Mouse (Mus musculus): ENCODE measurements around the gene Gm20388.
"Not testable (repeated sequence)": the region's sequence is repeated elsewhere in the genome, so short reads cannot be mapped to it uniquely, and the experiment has no call there.

The Gm20388 gene

DNA sequence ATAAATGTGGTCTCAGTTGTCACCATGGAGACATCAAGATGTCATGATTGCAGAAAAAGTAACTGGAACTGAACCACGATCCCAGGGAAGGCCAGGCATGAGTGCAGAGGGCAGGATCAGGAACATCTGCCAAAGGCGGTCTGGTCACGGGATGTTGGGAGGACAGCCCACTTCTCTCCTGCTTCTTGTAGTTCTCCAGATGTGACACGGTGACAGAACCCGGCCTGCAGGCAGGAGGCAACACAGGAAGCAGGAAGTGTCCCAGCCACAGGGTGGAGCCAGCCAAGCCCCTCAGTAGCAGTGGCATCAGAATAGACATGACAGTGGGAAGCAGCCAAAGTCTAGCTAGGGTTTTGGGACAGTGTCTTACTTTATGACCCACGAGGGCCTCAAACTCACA, 1724.9 kb downstream of the Gm20388 start:
- DNase-seq (ENCODE audit: extremely low spot score), result no peak

DNA sequence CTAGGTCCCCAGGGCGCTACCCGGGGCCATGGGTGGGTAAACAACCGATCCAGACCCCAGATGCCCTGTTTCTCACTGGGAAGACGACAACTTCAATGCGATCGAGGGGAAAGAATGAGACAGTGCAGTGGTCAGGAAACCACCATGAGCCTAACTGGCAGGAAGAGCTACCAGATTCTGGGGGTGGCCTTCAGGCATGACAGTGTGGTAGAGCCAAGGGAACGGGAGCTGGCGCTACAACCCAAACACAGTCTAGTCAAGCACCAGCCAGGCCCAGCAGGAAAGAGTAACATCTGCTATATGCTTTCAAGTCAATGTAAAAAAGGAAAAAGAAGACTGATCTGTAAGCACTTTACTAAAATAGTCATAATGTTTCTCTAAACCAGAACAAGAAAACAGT, 1725.5 kb downstream of the Gm20388 start:
- DNase-seq (ENCODE audit: extremely low spot score), result no peak

DNA sequence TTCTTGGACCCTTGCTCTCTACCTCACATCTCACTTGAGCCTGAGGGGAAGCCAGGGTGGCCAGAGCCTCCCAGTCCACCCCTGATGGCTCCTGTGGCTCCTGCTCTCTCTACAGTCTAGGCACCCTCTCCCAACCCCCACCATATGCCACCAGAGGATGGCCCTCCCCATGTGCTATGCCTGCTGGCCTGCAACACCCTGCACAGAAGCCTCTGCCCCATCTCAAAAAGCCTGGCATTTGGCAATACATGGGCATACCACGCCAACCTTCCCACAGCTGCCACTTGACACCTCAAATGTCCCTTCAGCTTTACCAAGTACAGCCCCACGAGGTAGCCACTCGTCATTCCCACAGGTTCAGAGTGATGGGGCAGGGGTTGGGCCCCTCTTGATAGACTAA, 1732.2 kb downstream of the Gm20388 start:
- no peak for DNase-seq (ENCODE audit: extremely low spot score)

DNA sequence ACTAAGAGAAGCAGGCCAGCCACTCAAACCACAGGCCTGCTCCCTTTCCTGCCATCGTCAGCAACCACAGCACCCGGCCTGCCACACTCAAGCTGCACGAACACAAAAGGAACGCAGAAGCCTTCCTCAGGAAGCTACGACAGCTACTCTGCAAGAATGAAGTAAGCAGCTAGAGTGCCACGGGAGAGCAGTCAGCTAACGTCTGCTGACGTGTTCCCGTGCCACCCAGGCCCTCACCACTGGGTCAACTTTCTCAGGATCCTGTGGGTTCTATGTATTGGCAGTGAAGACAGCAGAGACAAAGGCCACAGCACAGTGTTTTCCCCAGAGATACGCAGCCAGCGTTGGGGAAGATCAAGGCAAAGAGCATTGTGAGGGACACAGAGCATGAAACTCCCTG, 1732.7 kb downstream of the Gm20388 start:
- no peak for DNase-seq (ENCODE audit: extremely low spot score)

DNA sequence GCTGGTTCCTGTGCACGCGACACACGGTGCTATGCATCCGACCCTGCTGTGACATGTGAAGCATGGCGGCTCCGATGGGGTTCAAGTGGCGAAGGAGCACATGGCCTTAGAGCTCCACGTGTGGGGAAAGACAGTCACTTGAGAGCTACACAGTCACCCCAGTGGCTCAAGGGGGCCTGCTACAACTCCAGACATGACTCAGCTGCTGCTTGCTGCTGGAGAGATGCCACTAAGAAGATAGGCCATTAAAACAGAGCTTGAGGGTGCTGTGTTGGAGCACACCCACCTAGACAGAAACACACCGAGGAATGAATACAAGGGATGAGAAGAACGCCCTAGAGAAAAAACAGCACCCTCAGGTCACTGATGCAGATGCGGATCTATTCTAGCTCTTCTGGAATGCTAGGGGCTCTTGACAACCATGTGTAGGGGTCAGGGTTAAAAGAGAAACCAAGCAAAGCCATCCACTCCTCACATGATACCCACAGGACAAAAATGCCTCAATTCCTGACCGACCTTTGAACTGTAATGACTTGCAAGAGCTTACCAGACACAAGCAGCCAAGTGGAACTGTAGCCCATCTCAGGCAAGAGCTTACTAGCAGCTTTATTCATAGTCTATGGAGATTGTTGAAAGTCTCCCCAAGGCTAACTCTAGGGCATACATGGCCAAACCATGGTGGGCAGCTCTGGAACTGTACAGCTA, 1737.0 kb downstream of the Gm20388 start:
- no peak for DNase-seq (ENCODE audit: extremely low spot score)

DNA sequence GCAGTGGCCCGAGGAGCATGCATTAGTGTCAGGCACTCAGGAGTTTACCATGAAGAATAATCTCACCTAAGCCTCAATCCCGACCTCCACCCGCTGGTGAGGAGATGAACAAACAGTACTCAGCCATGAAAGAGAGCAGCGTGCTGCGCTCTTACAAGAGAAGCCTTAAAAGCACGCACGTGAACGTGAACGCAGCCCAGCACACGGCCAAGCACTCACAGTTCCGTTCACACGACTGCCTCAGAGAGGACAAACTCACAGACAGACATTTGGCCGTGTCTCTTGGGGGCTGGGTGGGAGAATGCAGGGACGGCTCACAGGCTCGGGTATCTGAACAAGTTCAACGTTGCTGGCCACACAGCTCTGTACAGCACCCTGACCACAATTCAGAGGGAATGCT, 1737.8 kb downstream of the Gm20388 start:
- DNase-seq (ENCODE audit: extremely low spot score), result no peak

DNA sequence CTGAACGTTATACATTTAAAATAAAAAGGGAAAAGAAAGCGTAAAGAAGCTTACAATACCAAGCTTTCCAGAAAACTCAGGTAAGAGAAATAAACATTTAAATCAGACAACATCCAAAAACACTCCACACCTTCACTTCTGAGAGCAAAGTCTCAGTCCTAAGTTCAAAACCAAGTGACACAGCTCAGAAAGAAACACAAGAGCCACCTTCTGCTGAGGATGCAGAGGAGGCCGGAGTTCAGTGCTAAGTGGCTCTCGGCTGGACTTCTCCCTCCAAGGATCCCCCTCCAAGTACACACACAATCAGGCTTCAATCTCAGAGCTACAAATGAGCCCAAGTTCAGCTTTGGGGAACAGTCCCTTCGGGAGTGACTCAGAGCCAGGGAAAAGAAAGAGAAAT, 1738.8 kb downstream of the Gm20388 start:
- DNase-seq (ENCODE audit: extremely low spot score), result no peak

DNA sequence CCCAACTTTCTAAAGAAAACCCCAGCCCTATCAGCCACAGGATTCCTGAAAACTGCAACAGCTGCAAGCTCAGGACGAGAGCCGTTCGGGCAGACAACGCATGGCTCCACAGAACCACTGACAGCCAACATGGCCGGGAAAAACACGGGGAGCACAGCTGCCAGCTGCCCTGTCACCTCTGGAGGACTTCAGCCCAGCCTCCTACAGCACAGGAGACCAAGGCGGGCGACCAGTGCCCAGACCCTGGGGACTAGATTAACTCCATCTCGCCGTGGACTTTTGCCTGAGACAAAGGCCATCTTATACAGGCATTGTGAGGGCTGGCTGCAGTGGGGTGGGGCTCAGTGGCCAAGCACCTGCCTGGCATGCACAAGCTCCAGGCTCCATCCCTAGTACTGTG, 1739.3 kb downstream of the Gm20388 start:
- no peak for DNase-seq (ENCODE audit: extremely low spot score)

DNA sequence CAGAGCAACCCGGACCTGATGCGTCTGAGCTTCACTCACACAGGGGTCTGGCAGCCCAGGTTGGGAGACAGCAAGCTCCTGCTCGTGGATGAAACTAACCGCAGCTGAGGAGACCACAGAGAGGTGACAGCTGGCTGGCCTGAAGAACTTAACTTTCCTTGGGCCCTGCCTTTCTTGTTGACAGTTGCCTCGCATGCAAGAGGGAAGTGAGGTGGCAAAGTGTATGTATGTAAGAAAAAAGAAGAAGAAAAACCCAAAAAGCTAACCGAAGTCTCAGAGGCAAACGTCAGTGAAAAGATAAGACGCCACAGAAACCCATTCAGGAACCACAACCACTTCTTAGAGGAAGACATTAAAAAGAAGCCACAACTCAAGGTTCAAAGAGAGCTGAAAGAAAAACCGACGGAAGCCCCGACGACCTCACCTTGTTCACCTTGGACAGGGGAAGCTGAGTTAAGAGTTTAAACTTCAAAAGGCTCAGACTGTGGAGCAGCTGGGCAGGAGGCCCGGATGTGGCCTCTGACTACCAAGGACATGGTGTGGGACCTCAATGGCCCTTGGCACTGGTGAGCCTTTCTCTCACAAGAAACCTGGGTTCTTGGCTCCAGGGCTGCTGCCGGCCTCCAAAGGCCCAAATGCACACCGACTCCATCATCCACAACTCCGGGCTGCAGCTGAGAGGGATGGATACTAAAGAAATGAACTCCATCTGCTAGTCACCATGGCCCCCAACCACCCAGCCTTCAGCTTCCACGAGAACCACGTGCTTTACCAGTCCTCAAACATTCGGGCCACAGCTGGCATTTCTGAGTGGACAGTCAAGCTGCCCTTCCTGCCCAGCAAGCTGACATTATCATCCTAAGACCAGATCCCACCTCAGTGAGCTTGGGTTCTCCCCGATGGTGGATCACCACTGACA, 1740.0 kb downstream of the Gm20388 start:
- no peak for DNase-seq (ENCODE audit: extremely low spot score)

DNA sequence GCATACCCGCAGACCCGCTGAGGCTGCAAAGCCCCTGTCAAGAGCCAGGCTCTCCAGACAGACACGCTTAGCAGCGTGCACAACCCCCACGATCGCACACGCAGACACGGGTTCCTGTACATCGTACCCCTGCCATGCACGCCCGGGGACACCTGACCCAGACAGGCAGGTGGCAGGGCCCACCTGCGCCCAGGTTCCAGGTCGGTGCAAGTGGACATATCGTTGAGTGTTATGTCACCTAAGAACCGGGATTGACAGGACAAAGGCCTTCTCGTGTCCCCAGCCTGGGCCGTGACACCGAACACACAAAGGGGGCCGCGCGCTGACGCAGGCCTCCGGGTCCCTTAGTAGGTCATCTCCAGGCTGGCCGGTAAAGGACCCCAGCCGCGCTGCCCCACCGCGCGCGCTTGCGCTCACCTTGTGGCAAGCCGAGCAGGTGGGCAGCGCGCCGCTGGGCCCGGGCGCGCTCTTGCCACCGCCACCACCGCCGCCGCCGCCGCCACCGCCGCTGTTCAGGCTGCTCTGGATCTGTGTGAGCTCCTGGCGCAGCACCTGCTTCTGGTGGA, 1740.8 kb downstream of the Gm20388 start:
- DNase-seq (ENCODE audit: extremely low spot score), result no peak

DNA sequence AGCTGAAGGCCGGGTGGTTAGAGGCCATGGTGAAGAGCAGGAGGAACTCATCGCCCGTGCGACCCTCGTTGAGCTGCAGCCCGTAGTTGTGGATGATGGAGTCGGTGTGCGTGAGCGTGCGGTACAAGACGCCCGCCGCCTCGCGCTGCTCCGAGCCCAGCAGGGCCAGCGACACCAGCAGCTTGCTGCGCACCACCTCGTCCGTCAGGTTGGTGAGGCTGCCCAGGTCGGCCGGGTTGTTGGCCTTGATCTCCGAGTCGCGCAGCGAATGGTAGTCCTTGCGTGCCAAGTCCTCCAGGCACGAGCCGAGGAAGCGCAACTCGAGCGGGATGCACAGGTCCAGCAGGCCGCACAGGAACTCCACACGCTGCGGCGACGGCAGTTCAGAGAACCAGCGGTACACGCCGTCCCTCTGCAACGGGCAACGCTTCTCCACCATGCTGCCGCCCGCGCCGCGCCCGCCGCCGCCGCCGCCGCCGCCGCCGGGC, 1741.3 kb downstream of the Gm20388 start:
- DNase-seq (ENCODE audit: extremely low spot score), result peak; percentile 59

DNA sequence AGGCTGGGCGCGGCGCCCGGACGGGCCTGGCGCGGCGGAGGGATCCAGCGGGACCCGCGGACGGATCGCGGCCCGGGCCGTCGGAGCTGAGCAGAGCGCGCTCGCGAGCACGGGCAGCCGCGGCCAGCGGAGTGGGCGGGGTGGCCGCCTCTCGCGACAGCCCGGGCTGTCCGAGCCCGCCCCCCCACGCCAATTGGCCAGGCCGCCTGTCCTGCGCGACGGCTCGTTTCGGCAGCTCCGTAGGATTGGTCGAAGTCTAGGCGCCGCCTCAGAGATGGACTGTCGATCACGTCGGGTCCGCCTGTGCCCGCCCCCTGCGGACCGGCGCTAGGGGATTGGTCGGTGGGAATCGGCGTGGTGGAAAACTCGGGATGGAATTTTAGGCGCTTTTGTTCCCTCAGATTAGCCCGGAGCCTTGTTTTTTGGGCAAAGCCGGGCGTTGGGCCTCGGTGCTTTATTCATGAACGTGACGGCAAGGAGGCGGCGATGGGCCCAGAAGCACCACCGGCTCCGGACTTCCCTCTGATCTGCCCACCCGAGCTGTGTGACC, 1742.2 kb downstream of the Gm20388 start, which contains the start of gene Zcchc14:
Zcchc14 (minus strand) TSS at position 128 of the 550 bp plus-strand sequence.
- peak; percentile 96 for DNase-seq (ENCODE audit: extremely low spot score)

DNA sequence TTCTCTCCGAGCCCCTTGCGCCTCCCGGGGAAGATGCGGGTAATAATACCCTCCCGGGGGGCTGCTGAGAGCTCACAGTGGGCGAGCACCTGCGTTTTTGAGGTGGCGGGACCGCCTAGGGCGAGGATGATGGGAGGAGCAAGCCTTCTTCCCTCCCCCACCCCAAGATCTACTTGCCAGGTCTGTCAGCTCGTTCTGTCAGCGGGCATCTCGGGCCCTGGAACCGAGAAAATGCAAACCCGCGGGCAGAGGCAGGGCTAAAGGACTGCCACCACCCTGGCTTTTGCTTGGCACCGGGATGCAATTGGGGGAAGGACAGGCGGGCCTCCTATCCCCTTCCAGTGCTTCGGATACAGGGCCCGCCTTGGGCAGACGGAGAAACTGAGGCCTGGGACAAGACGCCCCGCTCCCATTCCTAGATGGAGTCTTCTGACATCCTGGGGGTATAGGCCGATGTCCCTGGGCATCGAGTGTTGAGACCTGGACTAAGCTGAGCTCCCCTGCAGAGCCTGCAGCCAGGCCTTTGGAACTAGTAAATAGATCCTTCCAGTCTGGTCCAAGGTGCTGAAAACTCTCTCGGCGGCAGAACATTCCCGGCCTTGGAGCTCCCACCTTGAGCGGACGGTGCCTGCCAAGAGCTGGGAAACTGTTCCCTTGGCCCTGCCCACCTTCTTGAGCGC, 1742.8 kb downstream of the Gm20388 start:
- DNase-seq (ENCODE audit: extremely low spot score), result peak; percentile 31

DNA sequence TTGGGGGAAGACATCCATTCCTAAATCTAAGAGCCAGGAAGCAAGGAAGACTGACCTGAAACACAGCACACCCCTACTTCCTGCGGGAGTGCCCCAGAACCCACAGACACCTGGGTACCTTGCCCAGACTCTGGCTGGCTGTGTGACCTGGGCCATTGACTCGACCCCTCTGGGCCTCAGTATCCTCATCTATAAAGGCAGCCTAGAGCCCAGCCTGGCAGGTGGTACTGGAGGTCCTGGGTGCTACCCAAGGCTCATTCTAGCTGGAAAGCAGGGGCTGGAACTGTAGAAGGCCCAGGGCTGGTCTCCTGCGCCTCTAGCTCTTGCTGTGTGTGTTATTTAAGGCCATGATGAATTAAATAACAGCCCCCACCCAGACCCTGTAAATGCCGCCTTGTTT, 1743.5 kb downstream of the Gm20388 start:
- no peak for DNase-seq (ENCODE audit: extremely low spot score)

DNA sequence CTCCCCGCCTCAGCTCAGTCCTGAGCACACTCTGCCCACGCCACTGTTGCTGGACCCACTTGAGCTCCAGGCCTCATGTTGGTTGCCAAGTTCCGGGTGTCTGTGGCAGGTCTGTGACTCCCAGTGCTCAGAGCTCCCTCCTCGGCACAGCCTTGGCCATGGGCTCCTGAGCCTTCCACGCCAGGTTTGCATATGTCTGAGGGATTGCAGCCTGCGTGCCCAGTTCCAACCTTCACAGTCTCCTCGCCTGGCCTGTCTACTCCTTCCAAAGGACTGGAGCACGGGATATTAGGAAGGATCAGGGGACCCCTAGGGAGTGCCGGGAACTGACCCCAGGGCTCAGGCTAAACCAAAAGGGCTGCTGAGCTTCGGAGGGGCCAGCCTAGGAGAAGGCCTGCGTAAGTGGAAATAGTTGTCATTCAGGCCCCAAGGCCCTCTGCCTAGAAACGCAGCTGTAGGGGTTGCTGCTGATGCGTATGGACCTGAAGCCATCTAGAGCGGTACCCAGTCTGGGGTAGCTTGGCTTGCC, 1744.4 kb downstream of the Gm20388 start:
- no peak for DNase-seq (ENCODE audit: extremely low spot score)

DNA sequence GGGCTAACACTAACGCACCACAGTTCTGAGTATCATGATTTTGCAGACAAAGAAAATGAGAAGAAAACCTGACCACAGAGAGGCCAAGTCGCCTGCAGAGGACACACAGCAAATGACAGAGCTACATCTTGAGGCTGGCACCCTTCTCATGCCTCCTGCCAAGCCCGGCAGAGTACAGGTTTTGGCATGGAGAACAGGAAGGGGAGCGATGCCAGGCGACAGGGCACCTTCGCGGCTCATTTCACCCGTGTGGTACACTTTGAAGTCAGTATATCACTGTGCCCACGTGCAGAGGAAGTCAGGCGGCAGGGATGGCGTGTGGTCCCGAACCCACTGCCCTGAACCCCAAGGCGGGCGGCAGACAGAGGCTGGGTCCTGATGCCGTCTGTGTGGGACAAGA, 1750.0 kb downstream of the Gm20388 start:
- no peak for DNase-seq (ENCODE audit: extremely low spot score)

DNA sequence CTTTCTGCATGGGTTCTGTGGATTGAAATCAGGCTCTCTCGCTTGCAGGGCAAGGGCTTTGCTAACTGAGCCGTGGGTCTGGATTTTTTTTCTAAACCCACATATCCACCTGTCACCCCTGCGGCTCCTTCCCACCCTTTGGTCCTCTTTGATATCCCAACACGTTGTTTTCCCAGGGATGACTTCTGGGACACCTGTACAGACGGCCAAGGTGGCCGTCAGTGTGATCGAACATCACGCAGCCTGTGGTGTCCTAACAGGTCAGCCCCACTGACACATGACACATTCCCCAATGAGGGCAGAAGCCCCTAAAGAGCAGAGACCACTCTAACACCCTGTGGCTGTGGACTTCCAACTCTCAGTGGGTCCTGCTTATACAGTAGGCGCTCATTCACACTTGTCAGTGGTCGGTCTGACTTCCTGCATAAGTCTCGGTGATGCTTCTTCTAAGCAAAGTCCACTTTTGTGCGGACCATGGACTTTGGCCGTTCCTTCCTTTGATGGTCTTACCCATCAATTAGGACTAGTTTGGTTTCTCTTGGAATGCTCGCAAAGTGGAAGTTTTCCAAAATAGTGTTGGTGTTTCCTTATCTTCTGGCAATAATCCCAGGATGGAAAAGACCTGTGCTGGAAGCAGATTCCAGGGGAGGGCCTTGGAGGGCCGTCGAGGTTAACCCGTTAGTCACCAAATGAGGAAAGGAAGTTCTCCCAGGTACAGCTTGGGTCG, 1751.2 kb downstream of the Gm20388 start:
- no peak for DNase-seq (ENCODE audit: extremely low spot score)

DNA sequence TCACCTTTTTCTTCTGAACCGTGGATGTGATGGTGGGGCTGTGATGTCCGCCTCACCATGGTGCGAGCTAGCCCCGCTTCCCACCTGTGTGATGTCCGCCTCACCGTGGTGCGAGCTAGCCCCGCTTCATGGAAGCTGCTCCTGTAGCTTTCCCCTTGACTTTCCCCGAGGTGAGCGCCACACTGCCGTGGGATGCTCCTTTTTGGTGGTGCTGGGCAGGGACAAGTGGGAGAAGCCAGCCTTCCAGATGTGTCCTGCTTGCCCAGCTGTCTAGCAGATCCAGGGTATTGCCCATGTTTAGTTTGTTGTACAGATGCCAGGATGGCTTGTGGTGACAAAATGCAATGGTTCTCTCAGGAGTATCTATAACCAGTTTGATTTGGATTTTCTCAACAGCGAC, 1752.5 kb downstream of the Gm20388 start:
- DNase-seq (ENCODE audit: extremely low spot score), result no peak

DNA sequence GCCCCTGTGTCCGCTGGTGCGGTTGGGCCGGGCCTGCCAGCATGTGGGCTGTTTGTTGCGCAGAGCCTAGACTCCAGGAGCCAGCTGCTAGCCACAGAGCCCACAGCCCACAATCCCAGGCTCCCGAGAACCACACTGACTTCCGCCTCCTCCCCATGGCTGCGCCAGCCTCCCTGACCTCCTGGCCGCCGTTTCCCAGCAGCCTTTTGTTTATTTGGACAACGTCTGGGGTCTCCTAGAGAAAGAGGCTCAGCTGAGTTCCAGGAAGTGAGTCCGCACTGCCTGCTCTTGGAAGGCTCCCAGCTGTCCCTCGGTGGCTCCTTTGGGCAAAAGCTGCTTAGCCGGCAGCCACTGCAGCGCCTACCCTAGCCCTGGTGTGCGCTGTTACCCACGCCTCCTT, 1754.7 kb downstream of the Gm20388 start:
- peak; percentile 83 for DNase-seq (ENCODE audit: extremely low spot score)

DNA sequence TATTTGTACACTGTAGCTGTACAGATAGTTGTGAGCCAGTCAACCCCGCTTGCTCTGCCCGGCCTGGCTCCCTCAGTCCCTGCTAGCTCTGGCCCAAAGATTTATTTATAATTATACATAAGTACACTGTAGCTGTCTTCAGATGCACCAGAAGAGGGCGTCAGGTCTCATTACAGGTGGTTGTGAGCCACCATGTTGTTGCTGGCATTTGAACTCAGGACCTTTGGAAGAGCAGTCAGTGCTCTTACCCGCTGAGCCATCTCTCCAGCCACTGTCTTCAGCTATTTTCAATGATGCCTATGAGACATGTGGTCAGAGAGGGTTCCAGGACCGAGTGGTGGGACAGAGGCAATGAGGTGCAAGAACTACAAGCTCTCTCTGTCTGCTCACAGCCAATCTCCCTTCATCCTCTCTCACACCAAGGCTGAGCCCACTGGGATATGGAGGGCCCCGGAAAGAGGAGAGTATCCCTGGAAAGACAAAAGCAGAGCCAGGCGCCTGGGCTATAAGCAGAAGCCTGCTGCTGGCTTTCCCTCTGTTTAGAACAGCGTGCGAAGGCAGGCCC, 1757.4 kb downstream of the Gm20388 start:
- not testable (repeated sequence) for DNase-seq (ENCODE audit: extremely low spot score)

All from embryo, embryonic 9.5 days (tissue).